Mouse (Mus musculus): ENCODE data around the gene Nfe2l2.

Nfe2l2 gene

GRCm38 (mm10) chr2:75676567-75676966, 27.9 kb downstream of the Nfe2l2 start:
- POLR2A ChIA-PET = interaction anchor here in 3 of 4 experiments (0.9 to 17.6 kb wide), 36 partner anchors 6 to 157 kb away, joined by 3 to 628 read pairs (median 6); partner anchors contain the start of genes Nfe2l2 (in 3 of the 3), Hnrnpa3 (in 2 of the 3) and Agps (in 1 of the 3)

DNA sequence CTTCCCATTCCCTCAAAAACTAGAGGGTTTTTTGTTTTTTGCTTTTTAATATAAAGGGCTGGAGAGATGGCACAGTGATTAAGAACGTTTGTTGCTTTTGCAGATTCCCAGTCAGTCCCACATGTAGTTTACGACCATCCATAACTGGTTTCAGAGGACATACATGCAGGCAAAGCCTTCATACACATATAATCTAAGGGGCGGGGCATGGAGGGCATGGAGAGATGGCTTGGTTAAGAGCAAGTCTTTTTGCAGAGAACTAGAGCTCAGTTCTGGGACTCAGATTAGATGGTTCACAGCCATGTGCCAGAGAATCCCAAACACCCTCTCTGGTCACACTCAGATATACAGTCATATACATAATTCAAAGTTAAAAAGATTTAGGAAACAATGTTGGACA, 31.9 kb downstream of the Nfe2l2 start:
- POLR2A ChIA-PET = interaction anchor here (0.6 to 17.6 kb wide), 37 partner anchors 8 to 1735 kb away, joined by 3 to 627 read pairs (median 4); partner anchors contain the start of genes Hnrnpa3 (in 3 of the 4) and Nfe2l2 (in 2 of the 4)
- CTCF ChIA-PET = interaction anchor here in 3 of 4 experiments (0.5 to 1.7 kb wide), 14 partner anchors 11 to 618 kb away, joined by 3 to 6 read pairs (median 4); no protein-coding TSS in a partner anchor

More at GRCm38 (mm10) chr2:75676567-75676966, 27.9 kb downstream of the Nfe2l2 start:
- CTCF ChIA-PET = interaction anchor here in 2 of 4 experiments (1.5 to 2.1 kb wide), 2 partner anchors 71 to 288 kb away, joined by 4 to 9 read pairs; no protein-coding TSS in a partner anchor

DNA sequence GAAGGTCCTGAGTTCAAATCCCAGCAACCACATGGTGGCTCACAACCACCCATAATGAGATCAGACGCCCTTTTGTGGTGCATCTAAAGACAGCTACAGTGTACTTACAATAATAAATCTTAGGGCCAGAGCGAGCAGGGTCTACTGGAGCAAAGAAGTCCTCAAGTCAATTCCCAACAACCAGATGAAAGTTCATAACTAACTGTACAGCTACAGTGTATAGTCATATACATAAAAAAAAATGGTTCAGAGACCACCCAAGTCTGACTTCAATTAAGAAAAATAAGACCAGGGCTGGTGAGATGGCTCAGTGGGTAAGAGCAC, 33.1 kb downstream of the Nfe2l2 start:
- POLR2A ChIA-PET = interaction anchor here (0.6 to 17.6 kb wide), 43 partner anchors 10 to 356 kb away, joined by 3 to 627 read pairs (median 7); partner anchors contain the start of genes Nfe2l2 (in 3 of the 4) and Hnrnpa3 (in 2 of the 4)

GRCm38 (mm10) chr2:75670446-75671336, 33.8 kb downstream of the Nfe2l2 start:
- POLR2A ChIA-PET = interaction anchor here (0.6 to 17.6 kb wide), 56 partner anchors 9 to 373 kb away, joined by 3 to 627 read pairs (median 6); partner anchors contain the start of genes Hnrnpa3 (in 3 of the 4) and Nfe2l2 (in 3 of the 4)
- CTCF ChIA-PET = interaction anchor here (0.6 to 1.4 kb wide), 7 partner anchors 34 to 294 kb away, joined by 3 to 13 read pairs (median 3); partner anchors contain the start of gene Nfe2l2 (in 1 of the 4)

More for the DNA sequence above, 33.1 kb downstream of the Nfe2l2 start:
- CTCF ChIA-PET = interaction anchor here (0.6 to 1.4 kb wide), 7 partner anchors 33 to 293 kb away, joined by 3 to 4 read pairs (median 3); partner anchors contain the start of gene Nfe2l2 (in 1 of the 4)

- ChIA-PET POLR2A (interaction anchor here (0.6 to 17.6 kb wide), 49 partner anchors 9 to 199 kb away, joined by 3 to 627 read pairs (median 6); partner anchors contain the start of genes Hnrnpa3 (in 3 of the 4) and Nfe2l2 (in 3 of the 4)), CTCF (interaction anchor here in 3 of 4 experiments (0.6 to 1.4 kb wide), 4 partner anchors 62 to 295 kb away, joined by 3 to 13 read pairs (median 4); no protein-coding TSS in a partner anchor)
Observed at GRCm38 (mm10) chr2:75669491-75670445, 34.7 kb downstream of the Nfe2l2 start.

DNA sequence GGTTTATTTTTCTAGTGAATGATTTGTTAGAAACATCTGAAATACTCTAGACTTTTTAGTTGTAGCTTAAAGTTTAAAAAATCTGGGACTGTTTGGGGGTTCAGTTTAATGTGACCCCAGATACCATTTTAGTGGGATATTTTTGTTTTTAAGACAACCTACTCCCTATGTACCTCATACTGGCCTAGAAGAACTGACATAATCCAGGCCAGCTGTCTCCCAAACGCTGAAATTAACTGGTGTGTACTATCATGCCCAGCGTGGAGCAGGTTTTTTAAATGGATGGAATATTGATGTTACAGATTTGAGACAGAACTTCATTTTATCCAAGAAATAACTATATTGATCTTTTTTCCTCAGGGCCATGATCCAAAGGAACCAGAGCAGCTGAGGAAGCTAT, 43.3 kb downstream of the Nfe2l2 start:
- CTCF ChIA-PET = no interaction called here
- POLR2A ChIA-PET = interaction anchor here (0.5 to 5.2 kb wide), 70 partner anchors 9 to 398 kb away, joined by 3 to 194 read pairs (median 7); partner anchors contain the start of genes Nfe2l2 (in 3 of the 4) and Agps (in 1 of the 4)

GRCm38 (mm10) chr2:75660255-75660948, 44.0 kb downstream of the Nfe2l2 start:
- POLR2A ChIA-PET = interaction anchor here (0.5 to 5.2 kb wide), 76 partner anchors 8 to 977 kb away, joined by 3 to 194 read pairs (median 7); partner anchors contain the start of genes Nfe2l2 (in 3 of the 4) and Agps (in 2 of the 4)
- CTCF ChIA-PET = interaction anchor here in 1 of 4 experiments (0.5 kb wide), 1 partner anchor 118 kb away, joined by 5 read pairs; no protein-coding TSS in a partner anchor

GRCm38 (mm10) chr2:75659629-75659960, 44.8 kb downstream of the Nfe2l2 start:
- ChIA-PET POLR2A (interaction anchor here (0.6 to 5.2 kb wide), 43 partner anchors 9 to 173 kb away, joined by 3 to 194 read pairs (median 11); partner anchors contain the start of genes Nfe2l2 (in 2 of the 4) and Agps (in 1 of the 4)), CTCF (no interaction called here)

DNA sequence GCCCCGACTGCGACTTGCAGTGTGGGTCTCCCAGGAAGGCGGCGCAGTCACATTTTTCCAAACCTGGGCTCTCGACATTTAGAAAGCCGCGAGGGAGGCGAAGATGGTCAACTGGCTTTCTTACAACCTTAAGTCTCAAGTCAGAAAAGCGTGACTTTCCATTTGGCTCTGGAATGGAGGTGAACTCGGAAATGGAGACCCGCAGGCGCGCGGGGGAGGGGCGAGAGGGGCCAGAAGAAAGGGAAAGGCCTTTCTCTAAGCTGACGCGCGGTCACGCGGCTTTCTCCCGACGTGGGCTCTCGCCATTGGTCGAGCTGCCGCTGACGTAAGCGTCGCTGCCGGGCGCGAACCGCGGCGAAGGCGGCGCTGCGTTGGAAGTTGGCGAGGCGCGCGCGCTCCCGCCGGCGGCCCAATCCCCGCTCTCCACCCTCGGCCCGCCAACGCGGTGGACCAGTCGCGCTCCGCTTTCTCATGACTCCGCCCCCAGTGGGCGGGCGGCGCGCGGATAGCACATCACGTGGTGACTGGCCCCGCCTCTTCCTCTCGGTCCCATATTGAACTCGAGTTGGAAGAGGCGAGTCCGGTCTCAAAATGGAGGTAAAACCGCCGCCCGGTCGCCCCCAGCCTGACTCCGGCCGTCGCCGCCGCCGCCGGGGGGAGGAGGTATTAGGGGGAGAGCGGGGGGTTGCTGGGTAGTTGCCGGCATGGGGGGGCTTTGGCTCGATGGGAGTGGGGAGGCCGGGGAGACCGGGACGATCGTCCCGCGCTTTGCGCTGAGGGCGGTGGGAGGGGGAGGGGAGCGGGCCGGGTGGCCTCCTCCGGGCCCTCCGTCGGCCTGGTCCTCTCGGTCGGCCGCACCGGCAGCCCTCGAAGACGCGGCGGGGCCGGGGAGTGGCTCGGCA, 45.5 kb downstream of the Nfe2l2 start, which contains the start of gene Hnrnpa3:
Gene Hnrnpa3, plus strand, starts transcription at position 535 of the 902 bp plus-strand sequence.
- ChIA-PET POLR2A (interaction anchor here (0.6 to 12.1 kb wide), 111 partner anchors 8 to 371 kb away, joined by 3 to 426 read pairs (median 8); partner anchors contain the start of genes Nfe2l2 (in 3 of the 4) and Agps (in 2 of the 4)), CTCF (interaction anchor here in 1 of 4 experiments (0.5 kb wide), 1 partner anchor 130 kb away, joined by 4 read pairs; no protein-coding TSS in a partner anchor)

DNA sequence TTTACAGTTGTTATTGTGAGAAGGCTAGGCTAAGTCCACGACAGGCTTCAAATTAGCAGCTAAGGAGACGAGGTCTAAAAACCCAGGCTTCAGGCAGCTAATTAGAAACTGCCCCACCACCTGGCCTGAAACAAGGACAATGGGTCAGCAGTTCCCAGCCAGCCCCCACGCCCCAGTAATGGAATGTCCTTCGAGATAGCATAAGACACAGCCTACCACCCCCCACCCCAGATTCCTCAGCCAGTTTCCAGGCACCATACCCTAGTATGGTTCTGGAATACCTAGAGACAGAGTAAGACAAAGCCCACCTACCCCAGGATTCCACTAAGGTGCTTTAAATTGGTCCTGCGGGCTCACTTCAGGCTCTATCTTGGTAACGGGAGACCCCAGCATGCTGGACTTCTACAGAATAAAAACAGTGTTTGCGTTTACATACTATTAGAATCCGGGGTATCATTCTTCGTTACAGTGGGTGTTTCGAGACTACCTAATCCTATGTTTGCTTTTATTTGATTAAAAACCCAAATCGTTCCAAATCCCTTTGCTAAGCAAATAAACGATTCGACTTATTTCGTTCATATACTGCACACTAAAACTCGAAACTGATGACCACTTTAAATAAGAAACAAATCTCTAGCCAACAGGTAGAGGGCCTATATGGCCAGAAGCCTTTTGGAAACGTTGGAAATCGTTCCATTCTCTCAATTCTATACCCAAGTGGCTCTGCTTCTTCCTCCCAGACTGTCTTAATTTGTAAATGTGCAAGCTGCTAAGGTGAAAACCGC, 46.3 kb downstream of the Nfe2l2 start:
- POLR2A ChIA-PET = interaction anchor here (0.5 to 12.1 kb wide), 119 partner anchors 8 to 990 kb away, joined by 3 to 426 read pairs (median 6); partner anchors contain the start of genes Nfe2l2 (in 3 of the 4), Agps (in 2 of the 4), Pjvk (in 1 of the 4) and Ttc30a1 (in 1 of the 4)
- CTCF ChIA-PET = interaction anchor here (0.5 to 1.2 kb wide), 4 partner anchors 21 to 131 kb away, joined by 3 to 4 read pairs (median 4); no protein-coding TSS in a partner anchor

DNA sequence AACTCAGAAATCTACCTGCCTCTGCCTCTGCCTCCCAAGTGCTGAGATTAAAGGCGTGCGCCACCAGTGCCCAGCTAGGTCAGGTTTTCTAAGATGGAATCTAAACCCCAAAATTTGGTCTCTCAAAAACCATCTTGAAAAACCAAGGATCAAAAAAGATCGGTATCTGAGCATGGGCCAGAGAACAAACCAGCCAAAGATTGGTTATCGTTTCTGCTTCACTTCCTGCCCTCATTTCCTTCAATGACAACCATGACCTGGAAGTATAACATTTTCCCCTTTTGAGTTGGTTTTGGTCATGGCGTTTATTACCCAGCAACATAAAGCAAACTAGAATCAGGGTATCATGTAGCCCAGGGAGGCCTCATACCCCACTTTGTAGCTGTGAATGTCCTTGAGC, 47.5 kb downstream of the Nfe2l2 start:
- CTCF ChIA-PET = interaction anchor here in 1 of 4 experiments (1.2 kb wide), 1 partner anchor 21 kb away, joined by 3 read pairs; no protein-coding TSS in a partner anchor
- POLR2A ChIA-PET = interaction anchor here (0.5 to 12.1 kb wide), 49 partner anchors 7 to 413 kb away, joined by 3 to 426 read pairs (median 22); partner anchors contain the start of gene Nfe2l2 (in 3 of the 4)

DNA sequence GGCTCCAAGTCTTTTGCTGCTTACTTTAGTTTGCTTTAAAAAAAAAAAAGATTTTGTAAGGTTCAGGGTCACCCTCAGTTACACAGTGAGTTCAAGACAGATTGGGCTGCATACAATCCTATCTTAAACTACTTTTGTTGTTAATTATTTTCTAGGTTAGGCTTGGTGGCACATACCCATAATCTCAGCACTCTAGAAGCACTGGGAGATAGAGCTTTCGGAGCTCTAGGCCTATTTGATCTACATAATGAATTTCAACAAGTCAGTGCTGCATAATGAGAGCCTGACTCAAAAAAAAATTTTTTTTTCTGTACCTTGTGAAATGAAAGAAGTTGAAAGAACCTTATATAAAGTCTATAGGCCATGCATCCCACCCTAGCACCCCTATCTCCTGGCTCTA, 49.8 kb downstream of the Nfe2l2 start:
- CTCF ChIA-PET = no interaction called here
- POLR2A ChIA-PET = interaction anchor here in 3 of 4 experiments (0.7 to 12.1 kb wide), 22 partner anchors 9 to 114 kb away, joined by 3 to 426 read pairs (median 5); partner anchors contain the start of gene Nfe2l2 (in 2 of the 3)

- POLR2A ChIA-PET = interaction anchor here in 3 of 4 experiments (0.6 to 12.1 kb wide), 10 partner anchors 8 to 114 kb away, joined by 3 to 375 read pairs (median 4); partner anchors contain the start of gene Nfe2l2 (in 1 of the 3)
- CTCF ChIA-PET = no interaction called here
Observed at GRCm38 (mm10) chr2:75653150-75653549, 51.3 kb downstream of the Nfe2l2 start.

- ChIA-PET POLR2A (interaction anchor here (0.8 to 12.1 kb wide), 16 partner anchors 8 to 118 kb away, joined by 3 to 375 read pairs (median 4); partner anchors contain the start of genes Hnrnpa3 (in 3 of the 4) and Nfe2l2 (in 1 of the 4)), CTCF (interaction anchor here in 2 of 4 experiments (0.6 to 1.1 kb wide), 2 partner anchors 36 to 733 kb away, joined by 3 read pairs; no protein-coding TSS in a partner anchor)
Observed at GRCm38 (mm10) chr2:75650437-75650836, 54.0 kb downstream of the Nfe2l2 start.

Data from embryonic stem cell, embryonic (primary cell).